ENCODE assay signal across 8 mouse cellular contexts in the genomic region with DNA sequence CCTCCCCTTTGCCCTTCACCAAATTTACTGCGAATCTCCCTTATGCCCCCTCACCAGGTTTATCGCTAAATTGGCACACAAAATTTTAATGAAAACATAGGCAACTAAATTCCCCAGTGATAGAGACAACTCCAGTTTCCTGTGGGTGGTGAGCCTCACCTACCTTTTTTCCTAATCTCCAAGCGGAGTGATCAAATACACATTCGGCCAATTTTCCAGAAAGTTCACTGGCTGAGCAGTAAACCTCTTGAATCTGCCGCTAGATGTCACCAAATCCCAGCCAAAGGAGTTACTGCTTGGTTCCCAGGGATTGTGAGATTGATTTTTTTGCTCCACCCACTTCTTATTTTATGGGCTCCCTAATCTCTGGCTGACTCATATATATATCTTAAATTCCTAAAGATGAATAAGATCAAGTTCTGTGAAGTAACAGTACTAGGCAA. TPM values are rescaled to one million over a fixed set of nuclear protein-coding genes. Genes with fewer than 3 reads are reported as not detected.
DNase-seq lines count a peak whose midpoint lies in the region; ATAC-seq and TF ChIP-seq lines count a peak whose summit lies in the region.

No protein-coding gene starts in this region.

- no peak for TF ChIP-seq POLR2A in MEL (IDR thresholded peaks at IDR 0.05; ENCODE audit: control insufficient read depth in 1 of 2, insufficient read depth in 1 of 2, low read depth in 1 of 2, low read length in 2 of 2, poor library complexity in 1 of 2)

- no peak; a peak in 1 of 4 replicates for TF ChIP-seq EP300 in MEL (IDR thresholded peaks at IDR 0.05; ENCODE audit: low read depth in 1 of 2, low read length in 2 of 2)

- H3K9me3 ChIP-seq in MEL (replicated peaks; ENCODE audit: insufficient read depth, low read length): no peaks in the 10 kb centered on the region
- no peaks in the 10 kb centered on the region for H3K9me3 ChIP-seq in forebrain, embryonic 15.5 days
- no peaks in the 10 kb centered on the region for H3K9me3 ChIP-seq in hindbrain, embryonic 11.5 days (ENCODE audit: control insufficient read depth, low read length)

- TF ChIP-seq CTCF in MEL (IDR thresholded peaks at IDR 0.05 in 2 of 3, conservative IDR thresholded peaks at IDR 0.05 in 1 of 3; ENCODE audit: control insufficient read depth in 1 of 3, insufficient read depth in 1 of 3, low read depth in 2 of 3, low read length in 3 of 3, poor library complexity in 1 of 3, severe bottlenecking in 1 of 3): peak; percentile 50 to 79 (median 73)

- no peaks in the 10 kb centered on the region for H3K27me3 ChIP-seq in MEL (ENCODE audit: control insufficient read depth in 1 of 2, insufficient read depth in 2 of 2, low read length in 2 of 2)
- H3K27me3 ChIP-seq in forebrain, embryonic 15.5 days: no peaks in the 10 kb centered on the region
- no peaks in the 10 kb centered on the region for H3K27me3 ChIP-seq in hindbrain, embryonic 11.5 days (ENCODE audit: control insufficient read depth, insufficient read depth, low read length)

- peaks cover 29% of the 10 kb centered on the region for H3K79me2 ChIP-seq in MEL (ENCODE audit: control insufficient read depth, insufficient read depth, low read length, poor library complexity)

- ATAC-seq in forebrain, embryonic 15.5 days (replicated peaks): no peak
- no peak for ATAC-seq in hindbrain, embryonic 11.5 days (ENCODE audit: low FRiP score)
- ATAC-seq in inflammation-experienced regulatory T-cells, adult 6 months: no peak

- 29% methylated on average over 5 of the region's 5 CpGs for WGBS in forebrain, embryonic 15.5 days
- 26% methylated on average over 5 of the region's 5 CpGs for WGBS in hindbrain, embryonic 11.5 days

- DNase-seq in MEL (ENCODE audit: low read depth, low spot score): peak; percentile 90
- peak; percentile 61 for DNase-seq in c-Kit-positive CD71-positive TER-119-negative erythroid progenitor cells, embryonic 14.5 days (ENCODE audit: low read depth)
- DNase-seq in hindbrain, embryonic 11.5 days (ENCODE audit: low spot score): peak; percentile 72
- DNase-seq in layer of hippocampus, adult 9-11 months: peak; percentile 49
- DNase-seq in lung, postnatal 14 days: peak; percentile 69
- peak; percentile 50 for DNase-seq in retina, postnatal 7 days (ENCODE audit: low read depth, low spot score)

- H3K9ac ChIP-seq in MEL (ENCODE audit: control insufficient read depth, low read depth, low read length, poor library complexity, severe bottlenecking): peak overlapping the region; percentile 100
- H3K9ac ChIP-seq in forebrain, embryonic 15.5 days (replicated peaks): peak overlapping the region; percentile 50; the same call in 1 of the 2 replicates
- H3K9ac ChIP-seq in hindbrain, embryonic 11.5 days (ENCODE audit: low read depth, low read length): peak overlapping the region; percentile 52; the same call in 1 of the 2 replicates

- H3K27ac ChIP-seq in MEL (ENCODE audit: control insufficient read depth, low read depth, low read length): peak overlapping the region; percentile 100
- H3K27ac ChIP-seq in forebrain, embryonic 15.5 days (replicated peaks): peak overlapping the region; percentile 94
- peak overlapping the region; percentile 61 for H3K27ac ChIP-seq in hindbrain, embryonic 11.5 days (ENCODE audit: low read depth, low read length)

- peak; percentile 73 for TF ChIP-seq RAD21 in MEL (IDR thresholded peaks at IDR 0.05; ENCODE audit: low read depth, low read length)

- H3K36me3 ChIP-seq in MEL (ENCODE audit: control insufficient read depth in 1 of 2, insufficient read depth in 2 of 2, low read length in 2 of 2): peaks cover 17 to 22% of the 10 kb centered on the region in 2 experiments
- H3K36me3 ChIP-seq in forebrain, embryonic 15.5 days: no peaks in the 10 kb centered on the region
- no peaks in the 10 kb centered on the region for H3K36me3 ChIP-seq in hindbrain, embryonic 11.5 days (ENCODE audit: control insufficient read depth, insufficient read depth, low read length)

- peak overlapping the region; percentile 49 for H3K4me2 ChIP-seq in forebrain, embryonic 15.5 days (replicated peaks)
- peak overlapping the region; percentile 39; the same call in 1 of the 2 replicates for H3K4me2 ChIP-seq in hindbrain, embryonic 11.5 days (replicated peaks; ENCODE audit: low read depth, low read length)

- H3K4me3 ChIP-seq in MEL (ENCODE audit: control insufficient read depth in 1 of 2, insufficient read depth in 1 of 2, low read depth in 2 of 2, low read length in 2 of 2): peak overlapping the region; percentile 71 to 98
- peak overlapping the region; percentile 59 for H3K4me3 ChIP-seq in forebrain, embryonic 15.5 days
- H3K4me3 ChIP-seq in hindbrain, embryonic 11.5 days (ENCODE audit: low read depth, low read length): no peak overlapping the region; the same call in 1 of the 2 replicates

- H3K4me1 ChIP-seq in MEL (ENCODE audit: control insufficient read depth in 1 of 2, insufficient read depth in 2 of 2, low read length in 2 of 2): peaks cover 3 to 11% of the 10 kb centered on the region in 2 experiments; a peak in 3 of 4 replicates
- peaks cover 13% of the 10 kb centered on the region for H3K4me1 ChIP-seq in forebrain, embryonic 15.5 days
- H3K4me1 ChIP-seq in hindbrain, embryonic 11.5 days (replicated peaks; ENCODE audit: control insufficient read depth, insufficient read depth, low read length): no peaks in the 10 kb centered on the region

TF ChIP-seq in MEL, 35 proteins besides CTCF, POLR2A, EP300 and RAD21:
- TF ChIP-seq POLR2AphosphoS2 (IDR thresholded peaks at IDR 0.05; ENCODE audit: low read length): no peak
- peak; percentile 2; the same call in 1 of the 2 replicates for TF ChIP-seq ZC3H11A (IDR thresholded peaks at IDR 0.05; ENCODE audit: low read depth, low read length)
- no peak for TF ChIP-seq BHLHE40 (IDR thresholded peaks at IDR 0.05; ENCODE audit: borderline replicate concordance, low read depth, low read length)
- 0 out of 2 replicates have a peak, but pooled peaks have one; percentile 16 for TF ChIP-seq GATA1 (IDR thresholded peaks at IDR 0.05; ENCODE audit: low read depth, low read length)
- TF ChIP-seq ELF1 (IDR thresholded peaks at IDR 0.05; ENCODE audit: low read depth, low read length): no peak
- peak; percentile 80; the same call in 1 of the 2 replicates for TF ChIP-seq ZNF384 (IDR thresholded peaks at IDR 0.05; ENCODE audit: low read depth, low read length)
- TF ChIP-seq RCOR1 (IDR thresholded peaks at IDR 0.05; ENCODE audit: low read depth, low read length): peak; percentile 79
- TF ChIP-seq ETS1 (IDR thresholded peaks at IDR 0.05; ENCODE audit: low read depth, low read length): peak; percentile 25; the same call in 1 of the 2 replicates
- peak; percentile 45 for TF ChIP-seq SMC3 (IDR thresholded peaks at IDR 0.05; ENCODE audit: low read depth, low read length)

RNA-seq across cellular contexts. Expression of a gene that starts 0.8 kb away (rescaled TPM):
- 617 and 648 TPM in 2 replicates for total RNA-seq in MEL (2012; rRNA removed)
- polyA plus RNA-seq in MEL (2012; ENCODE audit: insufficient read depth in 1 of 2, insufficient read length in 2 of 2, low read depth in 1 of 2, low replicate concordance in 2 of 2, missing spikeins in 1 of 2): 100 to 1,000 TPM in 1 of 2 experiments, not detected in 1; 921 TPM
- polyA plus RNA-seq in forebrain, embryonic 15.5 days (2015; fragmentation: Nextera tagmentation; extraction: Ambion mirVana): 552 and 561 TPM in 2 replicates
- 635 and 657 TPM in 2 replicates for polyA plus RNA-seq in hindbrain, embryonic 11.5 days (2014; fragmentation: Nextera tagmentation; extraction: Ambion mirVana)
- 10 to 100 TPM; 77.6 to 81.5 (median 78.3) TPM for polyA plus RNA-seq in inflammation-experienced regulatory T-cells, adult 6 months (2017; shearing (Covaris generic))

RNA-seq across cellular contexts. Expression of a gene that starts 34.9 kb away (rescaled TPM):
- total RNA-seq in MEL (2012; rRNA removed): not detected in 2 replicates
- not detected for polyA plus RNA-seq in MEL (2012; ENCODE audit: insufficient read depth in 1 of 2, insufficient read length in 2 of 2, low read depth in 1 of 2, low replicate concordance in 2 of 2, missing spikeins in 1 of 2)
- polyA plus RNA-seq in forebrain, embryonic 15.5 days (2015; fragmentation: Nextera tagmentation; extraction: Ambion mirVana): 19.3 and 20.2 TPM in 2 replicates
- polyA plus RNA-seq in hindbrain, embryonic 11.5 days (2014; fragmentation: Nextera tagmentation; extraction: Ambion mirVana): 11.9 and 12.3 TPM in 2 replicates
- under 1 TPM in 1 of 3 experiments, not detected in 2; 0.20 TPM for polyA plus RNA-seq in inflammation-experienced regulatory T-cells, adult 6 months (2017; shearing (Covaris generic))

RNA-seq across cellular contexts. Expression of a gene that starts 37.3 kb away (rescaled TPM):
- total RNA-seq in MEL (2012; rRNA removed): not detected in 2 replicates
- under 1 TPM in 1 of 2 experiments, not detected in 1; 0.13 TPM for polyA plus RNA-seq in MEL (2012; ENCODE audit: insufficient read depth in 1 of 2, insufficient read length in 2 of 2, low read depth in 1 of 2, low replicate concordance in 2 of 2, missing spikeins in 1 of 2)
- 0.17 TPM in 1 of 2 replicates, not detected in the other for polyA plus RNA-seq in forebrain, embryonic 15.5 days (2015; fragmentation: Nextera tagmentation; extraction: Ambion mirVana)
- polyA plus RNA-seq in hindbrain, embryonic 11.5 days (2014; fragmentation: Nextera tagmentation; extraction: Ambion mirVana): not detected in 2 replicates
- not detected for polyA plus RNA-seq in inflammation-experienced regulatory T-cells, adult 6 months (2017; shearing (Covaris generic))

Comparison
In these comparisons a context has a peak if more than half of its experiments do, and no peak if none do; other contexts are left out.
1. H3K9ac ChIP-seq: peak in every context shown above with its lines; median percentile 100 in MEL; 52 in hindbrain, embryonic 11.5 days; 50 in forebrain, embryonic 15.5 days.
2. RNA of a gene that starts 34.9 kb away (polyA plus RNA-seq): 19.3 to 20.2 TPM in forebrain, embryonic 15.5 days and 11.9 to 12.3 TPM in hindbrain, embryonic 11.5 days; 0.20 TPM in inflammation-experienced regulatory T-cells, adult 6 months and not detected in MEL; every median in the first group is over 10 times any median in the second.
3. Peak in every context shown above with its lines, with median percentiles within 50 percentile points of each other: DNase-seq and H3K27ac ChIP-seq.